Mouse (Mus musculus) bone marrow macrophage, adult 2 months (primary cell): ENCODE measurements around the gene Mon1b.

Experiments used
- CTCF ChIP-seq: IDR thresholded peaks from 2 replicates; pipeline ENCODE4 v1.5.1; 2012; ENCODE audit warnings: low read depth, mild to moderate bottlenecking, low read length, moderate library complexity
- POLR2A ChIP-seq: IDR thresholded peaks from 2 replicates; pipeline ENCODE4 v1.6.1; 2012; ENCODE audit warnings: mild to moderate bottlenecking, low read depth, low read length, borderline replicate concordance

DNA sequence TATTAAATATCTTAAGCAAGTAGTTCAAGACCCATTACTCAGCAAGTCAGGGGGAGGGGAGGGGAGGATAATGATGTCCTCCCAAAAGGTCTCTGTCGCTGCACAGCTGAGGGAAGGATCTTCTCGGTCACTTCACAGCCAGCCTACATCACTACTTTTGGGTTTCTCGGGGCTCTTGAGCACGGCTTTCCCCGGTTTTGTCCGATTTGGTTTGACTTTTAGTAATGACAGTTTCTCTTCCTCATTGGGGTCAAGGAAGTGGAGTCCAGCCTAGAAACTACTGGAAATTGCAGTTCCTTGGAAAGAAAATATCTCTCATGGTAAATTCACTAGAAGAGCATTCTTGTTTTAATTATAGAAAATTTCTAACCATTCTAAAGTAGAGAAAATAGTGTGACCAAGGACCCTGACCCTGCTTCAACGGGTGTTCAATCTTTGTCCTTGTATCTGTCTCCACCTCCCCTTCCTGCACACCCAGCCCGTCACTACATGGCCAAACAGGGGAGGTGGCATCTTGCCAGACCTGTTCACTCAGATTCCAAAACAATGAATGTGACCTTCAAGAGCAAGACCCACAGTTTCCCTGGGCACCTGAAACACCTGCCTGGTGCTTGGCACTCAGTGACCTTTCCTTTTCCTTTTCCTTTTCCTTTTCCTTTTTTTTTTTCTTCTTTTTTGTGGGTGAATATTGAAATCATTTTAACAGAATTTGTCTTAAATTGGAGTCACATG, 8.3 kb downstream of the Mon1b start:
- TF ChIP-seq CTCF (no peak), POLR2A (no peak)
